Mouse (Mus musculus) liver, embryonic 12.5 days (tissue): ENCODE measurements around the gene Chchd6. TPM values are rescaled to one million over a fixed set of nuclear protein-coding genes. Genes with fewer than 3 reads are reported as not detected.

Source experiments
- ATAC-seq: fragments of 200-750 bp; cut with Nextera tagmentation; 2 replicates; pipeline ENCODE4 v1.8.0; 2017; ENCODE audit warnings: moderate number of reproducible peaks, mild to moderate bottlenecking, moderate library complexity
- H3K27ac ChIP-seq: fragments of 300-500 bp; sonication (generic); 2 replicates; pipeline ENCODE4 v1.5.1; 2016; ENCODE audit warnings: mild to moderate bottlenecking
- H3K27me3 ChIP-seq: fragments of 300-500 bp; sonication (generic); replicated peaks from 2 replicates; pipeline ENCODE4 v1.6.1; 2016; ENCODE audit warnings: mild to moderate bottlenecking, moderate library complexity
- H3K36me3 ChIP-seq: fragments of 300-500 bp; sonication (generic); 2 replicates; pipeline ENCODE4 v1.6.1; 2016; ENCODE audit warnings: mild to moderate bottlenecking, moderate library complexity
- H3K4me1 ChIP-seq: fragments of 300-500 bp; sonication (generic); 2 replicates; pipeline ENCODE4 v1.6.1; 2016
- H3K4me2 ChIP-seq: fragments of 300-500 bp; sonication (generic); 2 replicates; pipeline ENCODE4 v1.6.1; 2016; ENCODE audit warnings: mild to moderate bottlenecking, moderate library complexity
- H3K4me3 ChIP-seq: fragments of 300-500 bp; sonication (generic); 2 replicates; pipeline ENCODE4 v1.5.1; 2016; ENCODE audit warnings: mild to moderate bottlenecking, moderate library complexity
- H3K9ac ChIP-seq: fragments of 300-500 bp; sonication (generic); 2 replicates; pipeline ENCODE4 v1.6.1; 2016; ENCODE audit warnings: mild to moderate bottlenecking, moderate library complexity
- H3K9me3 ChIP-seq: fragments of 300-500 bp; sonication (generic); replicated peaks from 2 replicates; pipeline ENCODE4 v1.6.1; 2016; ENCODE audit warnings: mild to moderate bottlenecking, moderate library complexity
- WGBS: fragments of 180-500 bp; shearing (Covaris S2); methylation state at CpG from one replicate; pipeline ENCODE4 v1.1.7; 2016; ENCODE audit not compliant: insufficient replicate concordance; 5-methylcytosine and 5-hydroxymethylcytosine counted together
- polyA plus RNA-seq: library from polyadenylated mRNA; unstranded; fragments of >200 nt; fragmentation: Nextera tagmentation; extraction: Ambion mirVana; gene quantifications from 2 replicates; pipeline ENCODE4 v1.2.1, GENCODE M21; 2016

Gene Chchd6
- 25.5 and 27.7 TPM in 2 replicates for polyA plus RNA-seq

DNA sequence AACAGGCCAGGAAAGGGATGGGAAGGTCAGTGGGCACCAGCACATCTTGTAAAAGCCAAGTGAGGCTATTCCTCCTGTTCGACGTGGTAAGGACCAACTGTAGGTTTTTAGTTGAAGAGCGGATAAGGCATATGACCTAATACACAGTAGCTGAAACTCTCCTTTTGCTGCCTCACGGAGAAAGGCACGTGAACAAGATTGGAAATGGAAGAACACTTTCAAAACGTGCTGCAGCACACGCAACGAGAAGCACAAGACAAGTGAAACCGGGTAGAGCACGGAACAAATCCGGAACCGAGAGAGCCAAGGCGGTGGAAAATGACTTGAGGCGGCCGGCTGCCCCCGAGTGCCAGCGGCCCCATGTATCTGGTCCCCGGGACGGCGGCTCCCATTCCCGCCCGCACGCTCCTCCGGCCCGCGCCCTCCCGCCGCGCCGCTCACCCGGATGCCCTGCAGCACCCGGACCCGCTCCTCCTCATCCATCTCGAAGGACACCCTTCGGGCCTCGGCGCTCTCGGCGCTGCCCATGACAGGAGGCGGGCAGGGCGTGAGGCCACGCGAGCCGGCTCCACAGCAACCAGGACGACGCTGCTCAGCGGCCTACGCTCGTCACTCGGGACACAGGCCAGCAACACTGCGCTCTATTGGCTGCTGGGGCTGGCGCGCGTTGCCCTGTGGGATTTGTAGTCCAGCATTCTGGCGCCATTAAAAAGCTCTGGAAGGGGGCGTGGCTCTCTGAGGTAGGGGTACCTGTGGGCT, at the start of gene Chchd6:
Gene Chchd6, minus strand, starts transcription at position 635 of the 759 bp plus-strand sequence.
- H3K4me3 ChIP-seq, result peak within 1 kb of the TSS; percentile 68
- H3K27ac ChIP-seq, result no peak within 1 kb of the TSS
- 1% methylated on average over 56 of the region's 56 CpGs for WGBS
- no peaks in the 10 kb centered on the region for H3K9me3 ChIP-seq
- H3K4me2 ChIP-seq, result peak within 1 kb of the TSS; percentile 86
- no peaks in the 10 kb centered on the region for H3K36me3 ChIP-seq
- ATAC-seq, result peak; percentile 100
- peaks cover 11% of the 10 kb centered on the region; the same call in 1 of the 2 replicates for H3K4me1 ChIP-seq
- H3K27me3 ChIP-seq, result no peaks in the 10 kb centered on the region
- H3K9ac ChIP-seq, result peak within 1 kb of the TSS; percentile 72

DNA sequence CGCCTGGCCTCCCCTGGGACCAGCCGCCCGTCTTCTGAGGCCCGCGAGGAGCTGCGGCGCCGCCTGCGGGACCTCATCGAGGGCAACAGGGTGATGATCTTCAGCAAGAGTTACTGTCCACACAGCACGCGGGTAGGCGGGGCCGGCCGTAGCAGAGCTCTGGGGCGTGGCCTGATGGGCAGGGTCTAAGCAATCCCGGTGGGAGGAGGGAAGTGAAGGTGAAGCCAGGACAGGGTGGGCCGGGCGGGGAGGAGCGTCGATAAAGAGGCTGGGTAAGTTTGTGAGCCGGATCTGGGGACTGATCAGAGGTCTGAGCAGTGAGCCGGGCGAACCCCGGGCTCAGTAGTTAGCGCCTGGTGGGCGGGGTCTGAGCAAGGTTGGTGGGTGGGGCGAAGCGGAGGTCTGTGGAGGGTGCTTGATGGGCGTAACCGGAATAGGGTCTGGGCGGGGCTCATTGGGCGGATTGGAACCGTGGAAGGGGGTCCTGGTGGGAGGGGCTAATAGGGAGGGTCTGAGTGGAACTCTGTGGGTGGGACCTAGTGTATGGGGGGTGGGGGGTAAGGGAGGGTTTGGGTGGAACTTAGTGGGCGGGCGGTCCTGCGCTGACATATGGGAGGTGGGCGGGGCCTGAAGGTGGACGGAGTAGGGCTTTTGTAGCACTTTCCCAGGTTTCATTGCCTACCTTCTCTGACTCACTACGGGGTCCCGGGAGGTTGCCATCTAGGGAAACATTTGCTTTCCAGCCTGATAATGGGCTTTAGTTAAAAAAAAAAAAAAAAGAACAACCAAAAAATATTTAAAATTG, 49.0 kb upstream of the Chchd6 start:
- Histone ChIP-seq H3K4me1 (peaks cover 19% of the 10 kb centered on the region), H3K9ac (peak overlapping the region; percentile 69), H3K27ac (peak overlapping the region; percentile 83), H3K36me3 (no peaks in the 10 kb centered on the region), H3K9me3 (no peaks in the 10 kb centered on the region), H3K27me3 (no peaks in the 10 kb centered on the region), H3K4me3 (peak overlapping the region; percentile 67), H3K4me2 (peak overlapping the region; percentile 98)
- peak; percentile 89 for ATAC-seq
- WGBS, result under 1% methylated on average over 41 of the region's 41 CpGs

DNA sequence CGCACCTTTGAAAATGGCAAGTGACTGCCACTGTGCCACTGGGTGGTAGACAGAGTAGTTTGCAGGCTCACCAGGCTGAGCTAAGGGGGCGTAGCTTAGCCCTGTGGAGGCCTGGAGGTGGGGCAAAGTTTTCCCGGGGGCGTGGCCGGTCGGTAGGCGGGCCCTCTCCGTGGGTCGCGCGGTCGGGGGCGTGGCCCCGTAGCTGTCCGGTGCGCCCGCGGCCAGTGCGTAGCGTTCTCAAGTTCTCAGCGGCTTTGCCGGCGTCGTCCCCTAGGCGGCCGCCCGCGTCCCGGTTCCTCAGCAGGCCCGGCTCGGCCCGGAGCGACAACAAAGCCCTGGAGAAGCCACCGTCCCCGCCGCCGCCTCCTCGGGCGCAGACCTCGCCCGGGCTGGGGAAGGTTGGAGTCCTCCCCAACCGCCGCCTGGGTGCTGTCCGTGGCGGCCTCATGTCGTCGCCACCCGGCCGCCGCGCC, 48.4 kb upstream of the Chchd6 start, which contains the start of gene Txnrd3:
Gene Txnrd3, plus strand, starts transcription at position 191 of the 473 bp plus-strand sequence.
- Histone ChIP-seq H3K4me3 (peak within 1 kb of the TSS; percentile 67), H3K27me3 (no peaks in the 10 kb centered on the region), H3K27ac (peak within 1 kb of the TSS; percentile 83), H3K4me2 (peak within 1 kb of the TSS; percentile 98), H3K9me3 (no peaks in the 10 kb centered on the region), H3K36me3 (no peaks in the 10 kb centered on the region), H3K4me1 (peaks cover 19% of the 10 kb centered on the region), H3K9ac (peak within 1 kb of the TSS; percentile 69)
- ATAC-seq, result peak; percentile 81
- whole genome bisulfite sequencing, result under 1% methylated on average over 51 of the region's 51 CpGs

DNA sequence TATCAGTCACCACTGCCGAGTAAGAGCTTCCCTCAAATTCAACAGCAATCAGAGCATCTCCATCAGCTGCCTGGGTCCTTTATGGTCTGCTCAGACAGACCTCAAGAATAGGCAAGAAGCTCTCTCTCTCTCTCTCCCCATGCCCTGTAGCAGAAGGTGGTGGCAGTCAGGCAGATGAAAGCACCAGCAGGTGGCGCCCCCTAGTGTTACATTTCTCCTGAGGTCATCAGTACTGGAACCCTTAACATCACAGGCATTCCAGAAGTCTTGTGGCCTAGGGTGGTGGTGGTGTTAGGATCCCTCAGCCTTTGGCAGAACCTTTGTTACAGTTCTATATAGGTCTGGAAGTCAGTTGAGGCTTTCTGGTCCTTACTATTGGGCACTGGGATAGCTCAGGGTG, 43.6 kb upstream of the Chchd6 start:
- Histone ChIP-seq H3K4me3 (no peak overlapping the region), H3K4me1 (peaks cover 11% of the 10 kb centered on the region), H3K36me3 (no peaks in the 10 kb centered on the region), H3K9ac (no peak overlapping the region), H3K4me2 (no peak overlapping the region), H3K9me3 (no peaks in the 10 kb centered on the region), H3K27me3 (no peaks in the 10 kb centered on the region), H3K27ac (no peak overlapping the region)
- WGBS, result 40% methylated on average over 2 of the region's 2 CpGs
- no peak for ATAC-seq

DNA sequence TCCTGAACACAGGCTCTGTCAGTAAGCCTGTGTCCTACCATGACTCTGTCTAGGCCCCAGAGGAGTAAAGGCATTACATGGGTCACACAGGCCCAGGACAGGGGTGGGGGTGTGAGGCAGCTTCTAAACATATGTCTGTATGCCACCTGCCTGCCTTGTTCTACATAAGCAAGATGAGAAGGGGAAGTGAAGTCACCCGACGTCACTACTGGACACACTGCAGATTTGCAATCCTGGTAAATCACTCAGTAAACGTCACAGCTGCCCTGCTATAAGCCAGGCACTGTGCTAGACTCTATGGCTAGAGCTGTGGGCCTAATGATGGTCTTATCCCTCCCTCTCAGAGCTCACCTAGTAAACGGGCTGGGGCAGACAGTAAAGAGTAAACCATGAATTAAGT, 42.5 kb upstream of the Chchd6 start:
- Histone ChIP-seq H3K36me3 (no peaks in the 10 kb centered on the region), H3K9me3 (no peaks in the 10 kb centered on the region), H3K27me3 (0 out of 2 replicates have a peak, but pooled peaks cover 4% of the 10 kb centered on the region), H3K4me1 (peaks cover under 1% of the 10 kb centered on the region), H3K9ac (no peak overlapping the region), H3K27ac (no peak overlapping the region), H3K4me3 (no peak overlapping the region), H3K4me2 (no peak overlapping the region)
- ATAC-seq, result no peak
- WGBS, result 38% methylated on average over 4 of the region's 4 CpGs

DNA sequence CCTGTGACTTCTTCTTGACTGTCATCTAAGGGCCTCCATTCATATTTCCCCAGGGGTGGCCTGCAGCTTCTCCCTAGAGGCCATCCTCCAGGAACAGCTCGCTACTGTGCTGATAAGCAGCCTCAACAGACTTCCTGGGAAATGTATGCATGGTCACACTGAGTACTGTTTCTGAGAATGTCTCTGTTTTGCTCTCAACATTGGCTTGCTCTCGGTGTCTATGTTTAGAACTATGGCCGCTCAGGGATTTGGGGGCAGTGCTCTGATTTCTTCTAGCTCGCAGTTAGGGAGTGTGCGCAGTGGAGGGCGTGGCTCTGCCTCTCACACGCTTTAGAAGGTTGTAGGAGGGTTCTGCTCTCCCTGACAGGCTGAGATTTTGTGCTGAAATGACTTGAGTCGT, 38.9 kb upstream of the Chchd6 start:
- 28% methylated on average over 8 of the region's 8 CpGs for WGBS
- no peaks in the 10 kb centered on the region for H3K36me3 ChIP-seq

DNA sequence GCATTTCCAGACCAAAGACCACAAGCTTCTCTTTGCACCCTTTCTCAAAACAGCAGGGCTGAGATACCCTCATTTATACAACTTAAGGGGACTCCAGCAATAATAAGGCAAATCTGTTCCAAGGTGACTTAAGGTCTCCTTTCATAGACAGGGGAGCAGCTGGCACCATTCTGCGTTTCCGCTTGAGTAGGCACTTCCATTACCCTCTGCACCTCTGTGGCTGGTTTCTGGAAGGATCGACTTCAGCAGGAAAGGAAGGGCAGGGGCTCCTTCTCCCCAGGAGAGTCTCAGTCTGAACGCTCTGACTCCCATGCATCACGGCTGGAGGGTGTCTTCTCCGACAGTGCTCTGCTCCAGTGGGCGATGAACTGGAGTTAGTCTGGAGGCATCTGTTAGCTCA, 37.7 kb upstream of the Chchd6 start:
- Histone ChIP-seq H3K4me2 (no peak overlapping the region), H3K27me3 (0 out of 2 replicates have a peak, but pooled peaks cover 24% of the 10 kb centered on the region), H3K4me1 (no peaks in the 10 kb centered on the region), H3K4me3 (no peak overlapping the region), H3K36me3 (no peaks in the 10 kb centered on the region), H3K9ac (no peak overlapping the region), H3K27ac (no peak overlapping the region), H3K9me3 (no peaks in the 10 kb centered on the region)
- 66% methylated on average over 7 of the region's 7 CpGs for WGBS
- ATAC-seq, result no peak

More for the DNA sequence above, 38.9 kb upstream of the Chchd6 start:
- no peak for ATAC-seq
- Histone ChIP-seq H3K27me3 (0 out of 2 replicates have a peak, but pooled peaks cover 24% of the 10 kb centered on the region), H3K9ac (no peak overlapping the region), H3K4me2 (no peak overlapping the region), H3K4me1 (no peaks in the 10 kb centered on the region), H3K9me3 (no peaks in the 10 kb centered on the region), H3K27ac (no peak overlapping the region), H3K4me3 (no peak overlapping the region)

DNA sequence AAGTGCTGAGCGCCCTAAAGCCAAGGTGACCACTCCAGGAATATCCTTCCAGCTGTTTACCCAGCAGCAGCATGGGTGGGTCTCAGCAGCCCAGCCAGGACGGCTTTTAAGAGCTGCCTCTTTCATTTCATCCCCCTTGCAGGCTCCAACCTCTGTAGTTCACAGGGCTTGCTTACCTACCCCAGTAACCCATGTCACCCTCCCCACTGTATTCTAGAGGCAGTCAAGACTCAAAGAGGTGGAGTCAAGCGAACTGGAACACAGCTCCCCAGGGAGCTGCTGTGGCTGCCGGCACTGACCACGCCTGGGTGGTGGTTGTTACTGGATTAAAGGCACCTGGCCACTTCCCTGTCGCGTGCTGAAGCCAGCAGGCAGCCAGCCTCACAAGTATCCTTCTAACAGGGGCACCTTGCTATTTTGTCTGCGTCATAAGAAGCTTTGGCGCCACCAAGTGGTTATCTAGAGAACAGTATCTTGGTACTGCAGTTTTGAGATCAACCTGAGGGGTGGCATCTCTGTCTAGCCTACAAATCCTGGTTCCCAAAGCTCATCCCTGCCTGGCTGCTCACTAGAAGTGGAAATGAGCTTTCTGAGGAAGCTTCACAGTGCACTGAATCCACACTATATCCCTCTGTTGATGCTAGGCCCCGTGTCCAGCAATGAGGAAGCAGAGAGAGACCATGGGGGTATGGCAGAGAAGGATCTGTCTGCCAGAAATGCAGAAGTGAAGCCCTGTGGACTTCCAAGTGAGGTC, 36.5 kb upstream of the Chchd6 start:
- Histone ChIP-seq H3K4me1 (no peaks in the 10 kb centered on the region), H3K36me3 (no peaks in the 10 kb centered on the region), H3K9ac (no peak overlapping the region), H3K27ac (no peak overlapping the region), H3K4me2 (no peak overlapping the region), H3K4me3 (no peak overlapping the region), H3K9me3 (no peaks in the 10 kb centered on the region), H3K27me3 (0 out of 2 replicates have a peak, but pooled peaks cover 24% of the 10 kb centered on the region)
- ATAC-seq, result no peak; the same call in 1 of the 2 replicates
- 7% methylated on average over 10 of the region's 10 CpGs for WGBS

DNA sequence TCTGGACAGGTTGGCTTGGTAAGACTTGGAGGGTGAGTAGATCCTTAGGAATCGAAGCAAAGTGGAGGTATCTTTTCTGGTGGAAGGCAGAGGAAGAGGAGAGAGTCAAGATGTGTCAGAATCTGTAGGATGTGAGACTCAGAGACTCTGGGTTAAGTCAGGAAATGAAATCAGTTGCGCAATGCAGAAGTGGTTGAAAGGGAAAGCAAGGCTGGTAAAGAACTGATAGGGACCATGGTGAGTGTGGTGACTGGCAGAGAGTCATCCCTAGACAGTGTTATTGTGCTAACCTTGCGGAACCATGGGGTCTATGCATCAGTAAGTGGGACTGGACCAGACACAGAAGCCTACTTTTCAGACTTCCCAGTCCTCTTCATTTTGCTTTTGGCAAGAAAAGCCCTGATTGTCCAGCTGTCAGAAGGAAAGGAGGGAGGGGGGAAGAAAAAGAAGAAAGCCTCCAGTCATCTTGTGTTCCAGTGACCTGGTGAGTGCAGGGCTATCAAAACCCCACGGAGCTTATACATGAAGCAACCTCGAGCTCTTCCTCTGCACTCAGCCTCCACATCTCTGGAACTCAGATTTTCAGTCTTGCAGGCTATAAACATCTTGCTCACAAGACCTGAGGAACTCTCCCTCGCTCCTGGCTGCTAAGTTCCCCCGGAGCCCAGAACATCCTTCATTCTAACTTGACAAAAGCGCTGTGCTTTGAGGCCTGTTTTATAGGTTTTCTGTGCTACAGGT, 32.8 kb upstream of the Chchd6 start:
- Histone ChIP-seq H3K4me3 (no peak overlapping the region), H3K27me3 (peaks cover 24% of the 10 kb centered on the region; the same call in 1 of the 2 replicates), H3K36me3 (no peaks in the 10 kb centered on the region), H3K4me2 (no peak overlapping the region), H3K9ac (no peak overlapping the region), H3K27ac (no peak overlapping the region), H3K9me3 (no peaks in the 10 kb centered on the region), H3K4me1 (no peaks in the 10 kb centered on the region)
- 33% methylated on average over 8 of the region's 8 CpGs for WGBS
- ATAC-seq, result no peak

DNA sequence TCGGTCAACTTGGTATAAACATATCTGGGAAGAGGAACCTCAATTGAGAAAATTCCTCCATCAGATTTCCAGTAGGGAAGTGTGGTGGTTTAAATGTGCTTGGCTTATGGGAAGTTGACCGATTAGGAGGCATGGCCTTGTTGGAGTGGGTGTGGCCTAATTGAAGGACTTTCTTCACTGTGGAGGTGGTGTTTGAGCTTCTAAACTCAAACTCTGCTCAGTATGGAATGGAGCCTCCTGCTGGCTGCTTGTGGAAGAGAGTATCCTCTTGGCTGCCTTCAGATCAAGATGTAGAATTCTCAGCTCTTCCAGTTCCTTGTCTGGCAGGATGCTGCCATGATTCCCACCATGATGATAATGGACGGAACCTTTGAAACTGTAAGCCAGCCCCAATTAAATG, 27.2 kb upstream of the Chchd6 start:
- WGBS, result 63% methylated on average over 3 of the region's 3 CpGs
- ATAC-seq, result no peak
- Histone ChIP-seq H3K27me3 (peaks cover 2% of the 10 kb centered on the region; the same call in 1 of the 2 replicates), H3K9me3 (no peaks in the 10 kb centered on the region), H3K9ac (no peak overlapping the region), H3K4me3 (no peak overlapping the region), H3K27ac (no peak overlapping the region), H3K4me2 (no peak overlapping the region), H3K36me3 (no peaks in the 10 kb centered on the region), H3K4me1 (no peaks in the 10 kb centered on the region)

DNA sequence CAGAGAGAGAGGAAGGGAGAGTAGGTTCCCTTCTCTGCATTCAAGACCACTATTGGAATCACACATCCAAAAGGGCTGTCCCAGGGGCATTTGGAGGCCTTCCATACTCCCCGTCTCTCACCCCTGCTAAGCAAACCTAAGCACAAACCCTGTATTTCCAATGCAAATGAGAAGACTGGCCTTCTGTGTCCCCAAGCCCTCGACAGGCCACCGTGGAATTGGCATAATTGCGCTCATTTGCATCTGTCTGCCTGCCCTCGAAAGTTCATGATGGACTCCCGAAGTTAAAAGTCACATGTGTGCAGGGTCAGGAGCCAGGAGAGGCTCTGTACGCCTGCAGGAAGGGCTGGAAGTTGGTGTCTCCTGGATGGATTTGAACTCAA, 19.9 kb upstream of the Chchd6 start:
- WGBS, result 50% methylated on average over 7 of the region's 7 CpGs
- ATAC-seq, result no peak
- Histone ChIP-seq H3K27me3 (no peaks in the 10 kb centered on the region), H3K36me3 (no peaks in the 10 kb centered on the region), H3K9ac (no peak overlapping the region), H3K4me2 (no peak overlapping the region), H3K4me3 (no peak overlapping the region), H3K4me1 (no peaks in the 10 kb centered on the region), H3K27ac (no peak overlapping the region), H3K9me3 (no peaks in the 10 kb centered on the region)
